Mouse (Mus musculus): ENCODE measurements around the gene Tpcn1.

Tpcn1 gene

GRCm38 (mm10) chr5:120493440-120493839 is 95.0 kb downstream of the Tpcn1 start:
- Histone ChIP-seq H3K36me3 (ENCODE audit: control insufficient read depth, insufficient read depth, low read length, poor library complexity, severe bottlenecking) (no peaks in the 10 kb centered on the region; the same call in 1 of the 2 replicates), H3K27me3 (ENCODE audit: control insufficient read depth, insufficient read depth, low read length, poor library complexity, severe bottlenecking) (no peaks in the 10 kb centered on the region)
- no peak for DNase-seq (ENCODE audit: low read depth, low spot score)

GRCm38 (mm10) chr5:120492437-120492836 is 96.0 kb downstream of the Tpcn1 start:
- no peak for DNase-seq (ENCODE audit: low read depth, low spot score)
- Histone ChIP-seq H3K36me3 (ENCODE audit: control insufficient read depth, insufficient read depth, low read length, poor library complexity, severe bottlenecking) (no peaks in the 10 kb centered on the region; the same call in 1 of the 2 replicates), H3K27me3 (ENCODE audit: control insufficient read depth, insufficient read depth, low read length, poor library complexity, severe bottlenecking) (no peaks in the 10 kb centered on the region)

GRCm38 (mm10) chr5:120490679-120491192 is 97.7 kb downstream of the Tpcn1 start:
- DNase-seq (ENCODE audit: low read depth, low spot score) = no peak
- Histone ChIP-seq H3K36me3 (ENCODE audit: control insufficient read depth, insufficient read depth, low read length, poor library complexity, severe bottlenecking) (no peaks in the 10 kb centered on the region; the same call in none of the 2 replicates), H3K27me3 (ENCODE audit: control insufficient read depth, insufficient read depth, low read length, poor library complexity, severe bottlenecking) (no peaks in the 10 kb centered on the region)

- Histone ChIP-seq H3K27me3 (ENCODE audit: control insufficient read depth, insufficient read depth, low read length, poor library complexity, severe bottlenecking) (no peaks in the 10 kb centered on the region), H3K36me3 (ENCODE audit: control insufficient read depth, insufficient read depth, low read length, poor library complexity, severe bottlenecking) (peaks cover 4% of the 10 kb centered on the region)
- DNase-seq (ENCODE audit: low read depth, low spot score) = no peak
Observed at GRCm38 (mm10) chr5:120487844-120488243, 100.6 kb downstream of the Tpcn1 start.

Measured in splenic B cell, adult 2 months (primary cell).